Mouse (Mus musculus): Measurements from ENCODE around the gene H2al1a. TPM values are rescaled to one million over a fixed set of nuclear protein-coding genes. Genes with fewer than 3 reads are reported as not detected.
"Not testable (repeated sequence)": the region's sequence is repeated elsewhere in the genome, so short reads cannot be mapped to it uniquely, and the experiment has no call there.

Gene H2al1a
- polyA plus RNA-seq, 1 experiment from 2014 or later: not detected

DNA sequence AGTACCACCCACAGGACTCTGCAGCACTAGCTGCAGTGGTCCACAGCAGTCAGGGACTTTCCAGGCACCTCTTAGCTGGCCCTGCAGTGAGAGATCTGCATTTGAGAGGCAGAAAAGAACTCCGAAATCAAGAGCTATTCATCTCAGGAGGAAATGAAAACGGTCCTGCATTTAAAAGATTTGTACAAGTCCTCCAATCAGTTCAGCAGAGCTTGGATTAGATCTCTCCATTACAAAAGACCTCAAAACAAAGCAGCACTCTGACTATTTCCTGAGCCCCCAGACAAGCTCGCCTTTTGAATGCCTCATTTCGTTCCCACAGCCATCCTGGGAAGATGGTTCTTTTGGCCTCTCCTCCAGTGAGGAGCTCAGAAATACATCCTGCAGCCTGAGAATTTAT, 9.8 kb upstream of the H2al1a start:
- H3K4me2 ChIP-seq: no peak overlapping the region
- H3K4me3 ChIP-seq (replicated peaks): no peak overlapping the region
- peaks cover 7% of the 10 kb centered on the region; the same call in 1 of the 2 replicates for H3K27me3 ChIP-seq
- no peak for ATAC-seq (ENCODE audit: low FRiP score)
- no peak overlapping the region for H3K27ac ChIP-seq
- no peaks in the 10 kb centered on the region for H3K9me3 ChIP-seq
- 28% methylated on average over 4 of the region's 4 CpGs for WGBS
- no peaks in the 10 kb centered on the region for H3K4me1 ChIP-seq
- H3K36me3 ChIP-seq (replicated peaks): no peaks in the 10 kb centered on the region
- no peak overlapping the region for H3K9ac ChIP-seq

DNA sequence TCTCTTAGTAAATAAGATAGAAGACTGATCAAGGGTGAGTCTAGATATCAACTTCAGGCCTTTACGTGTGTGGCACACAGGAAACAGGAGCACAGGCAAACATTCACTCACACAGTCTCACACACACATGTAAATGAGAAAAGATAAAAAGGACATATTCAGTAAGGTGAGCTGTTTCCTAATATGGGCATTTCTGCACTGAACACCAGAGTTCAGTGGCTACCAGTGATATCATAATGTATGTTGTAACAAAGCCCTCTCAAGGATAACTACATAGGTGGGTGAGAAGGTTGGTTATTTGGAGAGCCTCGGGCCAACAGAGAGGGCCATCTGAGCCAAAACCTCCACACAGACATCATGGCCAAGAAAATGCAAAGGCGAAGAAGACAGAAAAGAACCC, 3.1 kb downstream of the H2al1a start, which contains the start of gene H2al1b:
H2al1b (plus strand) TSS at position 301 of the 400 bp plus-strand sequence.
- H3K4me3 ChIP-seq (replicated peaks); H3K27ac ChIP-seq; H3K4me1 ChIP-seq; H3K9me3 ChIP-seq; H3K36me3 ChIP-seq (replicated peaks); H3K9ac ChIP-seq; ATAC-seq (ENCODE audit: low FRiP score); H3K4me2 ChIP-seq; H3K27me3 ChIP-seq: not testable (repeated sequence)
- 78% methylated on average over 1 of the region's 3 CpGs for WGBS

DNA sequence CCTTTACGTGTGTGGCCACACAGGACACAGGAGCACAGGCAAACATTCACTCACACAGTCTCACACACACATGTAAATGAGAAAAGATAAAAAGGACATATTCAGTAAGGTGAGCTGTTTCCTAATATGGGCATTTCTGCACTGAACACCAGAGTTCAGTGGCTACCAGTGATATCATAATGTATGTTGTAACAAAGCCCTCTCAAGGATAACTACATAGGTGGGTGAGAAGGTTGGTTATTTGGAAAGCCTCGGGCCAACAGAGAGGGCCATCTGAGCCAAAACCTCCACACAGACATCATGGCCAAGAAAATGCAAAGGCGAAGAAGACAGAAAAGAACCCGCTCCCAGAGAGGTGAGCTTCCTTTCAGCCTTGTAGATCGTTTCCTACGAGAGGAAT, 6.3 kb downstream of the H2al1a start, which contains the start of gene H2al1c:
H2al1c (plus strand) TSS at position 301 of the 400 bp plus-strand sequence.
- not testable (repeated sequence) for H3K36me3 ChIP-seq (replicated peaks); H3K27me3 ChIP-seq; H3K4me3 ChIP-seq (replicated peaks); H3K4me1 ChIP-seq; H3K4me2 ChIP-seq; H3K9ac ChIP-seq; ATAC-seq (ENCODE audit: low FRiP score); H3K27ac ChIP-seq; H3K9me3 ChIP-seq
- 100% methylated on average over 1 of the region's 6 CpGs for WGBS

DNA sequence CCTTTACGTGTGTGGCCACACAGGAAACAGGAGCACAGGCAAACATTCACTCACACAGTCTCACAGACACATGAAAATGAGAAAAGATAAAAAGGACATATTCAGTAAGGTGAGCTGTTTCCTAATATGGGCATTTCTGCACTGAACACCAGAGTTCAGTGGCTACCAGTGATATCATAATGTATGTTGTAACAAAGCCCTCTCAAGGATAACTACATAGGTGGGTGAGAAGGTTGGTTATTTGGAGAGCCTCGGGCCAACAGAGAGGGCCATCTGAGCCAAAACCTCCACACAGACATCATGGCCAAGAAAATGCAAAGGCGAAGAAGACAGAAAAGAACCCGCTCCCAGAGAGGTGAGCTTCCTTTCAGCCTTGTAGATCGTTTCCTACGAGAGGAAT, 9.5 kb downstream of the H2al1a start, which contains the start of gene H2al1d:
H2al1d (plus strand) TSS at position 301 of the 400 bp plus-strand sequence.
- H3K4me3 ChIP-seq (replicated peaks); H3K9ac ChIP-seq; ATAC-seq (ENCODE audit: low FRiP score); H3K9me3 ChIP-seq; H3K4me2 ChIP-seq; H3K27ac ChIP-seq; H3K4me1 ChIP-seq; H3K27me3 ChIP-seq; H3K36me3 ChIP-seq (replicated peaks): not testable (repeated sequence)
- no CpG with 5 or more reads among the region's 6 CpGs for WGBS

DNA sequence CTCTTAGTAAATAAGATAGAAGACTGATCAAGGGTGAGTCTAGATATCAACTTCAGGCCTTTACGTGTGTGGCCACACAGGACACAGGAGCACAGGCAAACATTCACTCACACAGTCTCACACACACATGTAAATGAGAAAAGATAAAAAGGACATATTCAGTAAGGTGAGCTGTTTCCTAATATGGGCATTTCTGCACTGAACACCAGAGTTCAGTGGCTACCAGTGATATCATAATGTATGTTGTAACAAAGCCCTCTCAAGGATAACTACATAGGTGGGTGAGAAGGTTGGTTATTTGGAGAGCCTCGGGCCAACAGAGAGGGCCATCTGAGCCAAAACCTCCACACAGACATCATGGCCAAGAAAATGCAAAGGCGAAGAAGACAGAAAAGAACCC, 12.6 kb downstream of the H2al1a start, which contains the start of gene H2al1e:
H2al1e (plus strand) TSS at position 301 of the 400 bp plus-strand sequence.
- H3K4me3 ChIP-seq (replicated peaks); H3K4me1 ChIP-seq; H3K27me3 ChIP-seq; H3K27ac ChIP-seq; H3K9me3 ChIP-seq; H3K36me3 ChIP-seq (replicated peaks); ATAC-seq (ENCODE audit: low FRiP score); H3K9ac ChIP-seq; H3K4me2 ChIP-seq: not testable (repeated sequence)
- WGBS: no CpG with 5 or more reads among the region's 3 CpGs

DNA sequence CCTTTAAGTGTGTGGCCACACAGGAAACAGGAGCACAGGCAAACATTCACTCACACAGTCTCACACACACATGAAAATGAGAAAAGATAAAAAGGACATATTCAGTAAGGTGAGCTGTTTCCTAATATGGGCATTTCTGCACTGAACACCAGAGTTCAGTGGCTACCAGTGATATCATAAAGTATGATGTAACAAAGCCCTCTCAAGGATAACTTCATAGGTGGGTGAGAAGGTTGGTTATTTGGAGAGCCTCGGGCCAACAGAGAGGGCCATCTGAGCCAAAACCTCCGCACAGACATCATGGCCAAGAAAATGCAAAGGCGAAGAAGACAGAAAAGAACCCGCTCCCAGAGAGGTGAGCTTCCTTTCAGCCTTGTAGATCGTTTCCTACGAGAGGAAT, 15.8 kb downstream of the H2al1a start, which contains the start of gene H2al1f:
H2al1f (plus strand) TSS at position 301 of the 400 bp plus-strand sequence.
- no CpG with 5 or more reads among the region's 6 CpGs for WGBS
- H3K9me3 ChIP-seq: not testable (repeated sequence)

DNA sequence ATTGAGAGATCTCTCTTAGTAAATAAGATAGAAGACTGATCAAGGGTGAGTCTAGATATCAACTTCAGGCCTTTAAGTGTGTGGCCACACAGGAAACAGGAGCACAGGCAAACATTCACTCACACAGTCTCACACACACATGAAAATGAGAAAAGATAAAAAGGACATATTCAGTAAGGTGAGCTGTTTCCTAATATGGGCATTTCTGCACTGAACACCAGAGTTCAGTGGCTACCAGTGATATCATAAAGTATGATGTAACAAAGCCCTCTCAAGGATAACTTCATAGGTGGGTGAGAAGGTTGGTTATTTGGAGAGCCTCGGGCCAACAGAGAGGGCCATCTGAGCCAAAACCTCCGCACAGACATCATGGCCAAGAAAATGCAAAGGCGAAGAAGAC, 18.9 kb downstream of the H2al1a start, which contains the start of gene H2al1g:
H2al1g (plus strand) TSS at position 301 of the 400 bp plus-strand sequence.
- not testable (repeated sequence) for H3K27ac ChIP-seq; H3K36me3 ChIP-seq (replicated peaks); ATAC-seq (ENCODE audit: low FRiP score); H3K4me2 ChIP-seq; H3K27me3 ChIP-seq; H3K4me1 ChIP-seq; H3K9me3 ChIP-seq; H3K4me3 ChIP-seq (replicated peaks); H3K9ac ChIP-seq
- no CpG with 5 or more reads among the region's 3 CpGs for WGBS

More for the DNA sequence above, 15.8 kb downstream of the H2al1a start, which contains the start of gene H2al1f:
- H3K36me3 ChIP-seq (replicated peaks); H3K9ac ChIP-seq; H3K4me1 ChIP-seq; H3K27me3 ChIP-seq; H3K4me2 ChIP-seq; ATAC-seq (ENCODE audit: low FRiP score); H3K27ac ChIP-seq; H3K4me3 ChIP-seq (replicated peaks): not testable (repeated sequence)

DNA sequence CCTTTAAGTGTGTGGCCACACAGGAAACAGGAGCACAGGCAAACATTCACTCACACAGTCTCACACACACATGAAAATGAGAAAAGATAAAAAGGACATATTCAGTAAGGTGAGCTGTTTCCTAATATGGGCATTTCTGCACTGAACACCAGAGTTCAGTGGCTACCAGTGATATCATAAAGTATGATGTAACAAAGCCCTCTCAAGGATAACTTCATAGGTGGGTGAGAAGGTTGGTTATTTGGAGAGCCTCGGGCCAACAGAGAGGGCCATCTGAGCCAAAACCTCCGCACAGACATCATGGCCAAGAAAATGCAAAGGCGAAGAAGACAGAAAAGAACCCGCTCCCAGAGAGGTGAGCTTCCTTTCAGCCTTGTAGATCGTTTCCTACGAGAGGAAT, 22.1 kb downstream of the H2al1a start, which contains the start of gene H2al1h:
H2al1h (plus strand) TSS at position 301 of the 400 bp plus-strand sequence.
- not testable (repeated sequence) for H3K4me1 ChIP-seq; H3K27me3 ChIP-seq; H3K9me3 ChIP-seq; H3K27ac ChIP-seq; ATAC-seq (ENCODE audit: low FRiP score); H3K9ac ChIP-seq; H3K4me3 ChIP-seq (replicated peaks); H3K36me3 ChIP-seq (replicated peaks); H3K4me2 ChIP-seq
- no CpG with 5 or more reads among the region's 6 CpGs for WGBS

DNA sequence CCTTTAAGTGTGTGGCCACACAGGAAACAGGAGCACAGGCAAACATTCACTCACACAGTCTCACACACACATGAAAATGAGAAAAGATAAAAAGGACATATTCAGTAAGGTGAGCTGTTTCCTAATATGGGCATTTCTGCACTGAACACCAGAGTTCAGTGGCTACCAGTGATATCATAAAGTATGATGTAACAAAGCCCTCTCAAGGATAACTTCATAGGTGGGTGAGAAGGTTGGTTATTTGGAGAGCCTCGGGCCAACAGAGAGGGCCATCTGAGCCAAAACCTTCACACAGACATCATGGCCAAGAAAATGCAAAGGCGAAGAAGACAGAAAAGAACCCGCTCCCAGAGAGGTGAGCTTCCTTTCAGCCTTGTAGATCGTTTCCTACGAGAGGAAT, 25.3 kb downstream of the H2al1a start, which contains the start of gene H2al1i:
H2al1i (plus strand) TSS at position 301 of the 400 bp plus-strand sequence.
- not testable (repeated sequence) for H3K36me3 ChIP-seq (replicated peaks); H3K9ac ChIP-seq; H3K4me2 ChIP-seq; H3K27me3 ChIP-seq; H3K4me3 ChIP-seq (replicated peaks); H3K27ac ChIP-seq; ATAC-seq (ENCODE audit: low FRiP score); H3K4me1 ChIP-seq; H3K9me3 ChIP-seq
- 71% methylated on average over 1 of the region's 5 CpGs for WGBS

DNA sequence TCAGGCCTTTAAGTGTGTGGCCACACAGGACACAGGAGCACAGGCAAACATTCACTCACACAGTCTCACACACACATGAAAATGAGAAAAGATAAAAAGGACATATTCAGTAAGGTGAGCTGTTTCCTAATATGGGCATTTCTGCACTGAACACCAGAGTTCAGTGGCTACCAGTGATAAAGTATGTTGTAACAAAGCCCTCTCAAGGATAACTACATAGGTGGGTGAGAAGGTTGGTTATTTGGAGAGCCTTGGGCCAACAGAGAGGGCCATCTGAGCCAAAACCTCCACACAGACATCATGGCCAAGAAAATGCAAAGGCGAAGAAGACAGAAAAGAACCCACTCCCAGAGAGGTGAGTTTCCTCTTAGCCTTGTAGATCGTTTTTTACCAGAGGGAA, 28.5 kb downstream of the H2al1a start, which contains the start of gene H2al1j:
H2al1j (plus strand) TSS at position 301 of the 400 bp plus-strand sequence.
- H3K27ac ChIP-seq; ATAC-seq (ENCODE audit: low FRiP score); H3K4me1 ChIP-seq; H3K9me3 ChIP-seq; H3K4me2 ChIP-seq; H3K36me3 ChIP-seq (replicated peaks); H3K4me3 ChIP-seq (replicated peaks); H3K9ac ChIP-seq; H3K27me3 ChIP-seq: not testable (repeated sequence)
- WGBS: 93% methylated on average over 2 of the region's 2 CpGs

DNA sequence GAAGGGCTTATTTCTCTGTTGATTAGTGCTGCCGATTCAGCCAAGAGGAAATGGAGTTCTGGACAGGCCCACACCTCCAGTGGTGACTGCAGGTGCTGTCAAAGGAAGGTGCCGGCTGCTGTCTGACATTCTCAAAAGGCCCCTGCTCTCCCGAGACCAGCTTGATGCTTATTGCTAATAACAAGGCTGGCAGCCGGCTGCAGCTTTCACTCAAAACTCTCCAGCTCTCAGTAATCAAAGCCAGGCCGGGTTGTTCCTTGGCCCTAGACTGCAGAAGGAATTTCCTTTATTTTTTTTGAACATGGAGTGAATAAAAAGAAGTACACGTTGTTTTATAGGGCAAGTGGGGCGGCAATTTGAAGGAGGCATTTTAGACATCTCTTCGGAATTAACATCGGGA, 46.7 kb downstream of the H2al1a start:
- H3K4me3 ChIP-seq (replicated peaks): no peak overlapping the region

DNA sequence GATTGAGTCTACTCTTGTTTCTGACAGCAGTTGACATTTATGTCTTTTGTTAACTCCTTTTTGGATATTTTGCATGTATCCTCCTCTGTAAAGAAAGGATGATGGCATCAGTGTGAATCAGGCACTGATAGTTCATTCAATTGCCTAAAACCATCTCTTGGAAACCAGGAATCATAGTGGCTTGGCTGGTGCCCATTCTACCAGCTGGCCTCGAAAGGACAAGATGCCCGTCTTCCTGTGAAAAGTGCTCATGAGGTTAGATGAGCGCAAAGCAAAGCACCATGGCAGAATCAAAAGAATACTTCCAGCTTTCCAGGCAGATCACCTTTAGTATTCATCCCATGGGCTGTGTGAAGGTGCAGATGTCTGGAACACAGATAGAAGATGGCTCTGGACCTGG, 47.7 kb downstream of the H2al1a start:
- no peaks in the 10 kb centered on the region for H3K36me3 ChIP-seq (replicated peaks)
- 92% methylated on average over 3 of the region's 3 CpGs for WGBS
- H3K9me3 ChIP-seq: no peaks in the 10 kb centered on the region
- H3K4me3 ChIP-seq (replicated peaks): no peak overlapping the region
- H3K9ac ChIP-seq: no peak overlapping the region
- H3K4me1 ChIP-seq: no peaks in the 10 kb centered on the region
- no peak overlapping the region for H3K27ac ChIP-seq
- no peak for ATAC-seq (ENCODE audit: low FRiP score)
- H3K27me3 ChIP-seq: 0 out of 2 replicates have a peak, but pooled peaks cover 2% of the 10 kb centered on the region
- no peak overlapping the region for H3K4me2 ChIP-seq

More for the DNA sequence above, 46.7 kb downstream of the H2al1a start:
- Histone ChIP-seq H3K36me3 (replicated peaks) (no peaks in the 10 kb centered on the region), H3K4me2 (no peak overlapping the region), H3K4me1 (no peaks in the 10 kb centered on the region), H3K27me3 (0 out of 2 replicates have a peak, but pooled peaks cover 2% of the 10 kb centered on the region), H3K9ac (no peak overlapping the region), H3K27ac (no peak overlapping the region), H3K9me3 (no peaks in the 10 kb centered on the region)
- WGBS: 62% methylated on average over 9 of the region's 9 CpGs
- ATAC-seq (ENCODE audit: low FRiP score): no peak

Data from forebrain, embryonic 12.5 days (tissue).